Mouse (Mus musculus) midbrain, embryonic 16.5 days (tissue): Measurements from ENCODE around the gene Gm8212. TPM values are rescaled to one million over a fixed set of nuclear protein-coding genes. Genes with fewer than 3 reads are reported as not detected.
"Not testable (repeated sequence)": the region's sequence is repeated elsewhere in the genome, so short reads cannot be mapped to it uniquely, and the experiment has no call there.

Source experiments
- ATAC-seq: fragments of 200-750 bp; cut with Nextera tagmentation; 2 replicates; pipeline ENCODE4 v1.8.0; 2017; ENCODE audit warnings: moderate TSS enrichment
- H3K27ac ChIP-seq: fragments of 300-500 bp; sonication (generic); 2 replicates; pipeline ENCODE4 v1.5.1; 2014; ENCODE audit warnings: mild to moderate bottlenecking, low read length, mixed read lengths
- H3K27me3 ChIP-seq: fragments of 300-500 bp; sonication (generic); 2 replicates; pipeline ENCODE4 v1.6.1; 2014; ENCODE audit warnings: low read depth, low read length, mixed read lengths; ENCODE audit not compliant: control insufficient read depth, insufficient read depth
- H3K36me3 ChIP-seq: fragments of 300-500 bp; sonication (generic); 2 replicates; pipeline ENCODE4 v1.6.1; 2014; ENCODE audit warnings: mild to moderate bottlenecking, low read length, moderate library complexity, mixed read lengths; ENCODE audit not compliant: control insufficient read depth, insufficient read depth
- H3K4me1 ChIP-seq: fragments of 300-500 bp; sonication (generic); 2 replicates; pipeline ENCODE4 v1.6.1; 2014; ENCODE audit warnings: mild to moderate bottlenecking, low read length, mixed read lengths; ENCODE audit not compliant: control insufficient read depth, insufficient read depth
- H3K4me2 ChIP-seq: fragments of 300-500 bp; sonication (generic); 2 replicates; pipeline ENCODE4 v1.6.1; 2014; ENCODE audit warnings: mild to moderate bottlenecking, low read length, mixed read lengths
- H3K4me3 ChIP-seq: fragments of 300-500 bp; sonication (generic); 2 replicates; pipeline ENCODE4 v1.5.1; 2014; ENCODE audit warnings: low read depth, mild to moderate bottlenecking, low read length, moderate library complexity, mixed read lengths
- H3K9ac ChIP-seq: fragments of 300-500 bp; sonication (generic); 2 replicates; pipeline ENCODE4 v1.6.1; 2014; ENCODE audit warnings: low read depth, low read length, mixed read lengths
- H3K9me3 ChIP-seq: fragments of 300-500 bp; sonication (generic); replicated peaks from 2 replicates; pipeline ENCODE4 v1.6.1; 2014; ENCODE audit warnings: mild to moderate bottlenecking, low read length, mixed read lengths; ENCODE audit not compliant: control insufficient read depth, poor library complexity, severe bottlenecking
- WGBS: fragments of 180-500 bp; shearing (Covaris S2); extraction: QIAGEN DNeasy Blood & Tissue Kit; methylation state at CpG from one replicate; pipeline ENCODE4 v1.1.7; 2014; 5-methylcytosine and 5-hydroxymethylcytosine counted together
- polyA plus RNA-seq: library from polyadenylated mRNA; unstranded; fragments of >200 nt; fragmentation: Nextera tagmentation; extraction: Ambion mirVana; gene quantifications from 2 replicates; pipeline ENCODE4 v1.2.1, GENCODE M21; 2015

The Gm8212 gene
- not detected in 2 replicates for polyA plus RNA-seq

- not testable (repeated sequence) for H3K9me3 ChIP-seq, H3K9ac ChIP-seq, H3K4me2 ChIP-seq, H3K4me3 ChIP-seq, H3K27me3 ChIP-seq, H3K27ac ChIP-seq, ATAC-seq, H3K36me3 ChIP-seq, H3K4me1 ChIP-seq
- WGBS = 86% methylated on average over 1 of the region's 3 CpGs
These were observed at the start of gene Gm8212 for GRCm38 (mm10) chr14:44197361-44197760. Gene Gm8212, plus strand, starts transcription at chr14:44197661.

GRCm38 (mm10) chr14:44213154-44213553 lies 15.7 kb downstream of the Gm8212 start, which contains the start of gene 4930503E14Rik:
Gene 4930503E14Rik, minus strand, starts transcription at chr14:44213254.
- not testable (repeated sequence) for H3K4me2 ChIP-seq, H3K36me3 ChIP-seq, H3K9me3 ChIP-seq, H3K4me1 ChIP-seq, H3K27ac ChIP-seq, H3K27me3 ChIP-seq, H3K4me3 ChIP-seq, H3K9ac ChIP-seq, ATAC-seq
- WGBS = 94% methylated on average over 3 of the region's 3 CpGs

GRCm38 (mm10) chr14:44248039-44248438 lies 50.6 kb downstream of the Gm8212 start:
- Histone ChIP-seq H3K9ac (no peak overlapping the region), H3K4me1 (no peaks in the 10 kb centered on the region), H3K27me3 (no peaks in the 10 kb centered on the region), H3K4me3 (no peak overlapping the region), H3K4me2 (no peak overlapping the region), H3K27ac (no peak overlapping the region), H3K9me3 (no peaks in the 10 kb centered on the region), H3K36me3 (no peaks in the 10 kb centered on the region)
- 93% methylated on average over 16 of the region's 16 CpGs for WGBS
- ATAC-seq = no peak

Other genes starting within 250 kb of the Gm8212 start
- gene Ang5, start 240.6 kb upstream of the Gm8212 start, polyA plus RNA-seq = not detected in 2 replicates
- not detected in 2 replicates for gene Ang6, start 195.4 kb upstream of the Gm8212 start, polyA plus RNA-seq
- gene Ear2, start 95.0 kb upstream of the Gm8212 start, polyA plus RNA-seq = not detected in 2 replicates
- gene Gm3327, start 73.8 kb upstream of the Gm8212 start, polyA plus RNA-seq = not detected in 2 replicates
- not detected in 2 replicates for gene 4930503E14Rik, start 15.6 kb downstream of the Gm8212 start, polyA plus RNA-seq
- not detected in 2 replicates for gene Gm8220, start 87.9 kb downstream of the Gm8212 start, polyA plus RNA-seq
- gene Gm5930, start 140.9 kb downstream of the Gm8212 start, polyA plus RNA-seq = not detected in 2 replicates
- not detected in 2 replicates for gene Gm8229, start 167.7 kb downstream of the Gm8212 start, polyA plus RNA-seq
- gene Gm3371, start 213.0 kb downstream of the Gm8212 start, polyA plus RNA-seq = not detected in 2 replicates
- gene Gm8232, start 236.0 kb downstream of the Gm8212 start, polyA plus RNA-seq = not detected in 2 replicates